Mouse (Mus musculus) lung, postnatal 0 days (tissue): Measurements from ENCODE around the gene Gm5127.

Source experiments
- CTCF ChIP-seq: IDR thresholded peaks from 2 replicates; pipeline ENCODE4 v1.5.1; 2016; ENCODE audit warnings: antibody characterized with exemption, mild to moderate bottlenecking
- EP300 ChIP-seq: IDR thresholded peaks from 2 replicates; pipeline ENCODE4 v1.6.1; 2016; ENCODE audit warnings: antibody characterized with exemption, mild to moderate bottlenecking, control low read depth

GRCm38 (mm10) chrX:106602574-106603258, 19.7 kb downstream of the Gm5127 start:
- no peak for TF ChIP-seq CTCF
- TF ChIP-seq EP300 = no peak
